Mouse (Mus musculus) stomach, embryonic 14.5 days (tissue): ENCODE results near the gene Apoh. TPM values are rescaled to one million over a fixed set of nuclear protein-coding genes. Genes with fewer than 3 reads are reported as not detected.

Experiments
- ATAC-seq: fragments of 200-750 bp; cut with Nextera tagmentation; 2 replicates; pipeline ENCODE4 v1.8.0; 2017; ENCODE audit warnings: low read depth, moderate TSS enrichment; ENCODE audit not compliant: insufficient number of reproducible peaks, insufficient read depth, low FRiP score
- H3K27ac ChIP-seq: fragments of 300-500 bp; sonication (generic); 2 replicates; pipeline ENCODE4 v1.5.1; 2014; ENCODE audit warnings: mild to moderate bottlenecking, low read length, moderate library complexity, mixed read lengths
- H3K27me3 ChIP-seq: fragments of 300-500 bp; sonication (generic); 2 replicates; pipeline ENCODE4 v1.6.1; 2014; ENCODE audit warnings: low read length, control low read depth, mixed read lengths; ENCODE audit not compliant: control insufficient read depth, insufficient read depth
- H3K36me3 ChIP-seq: fragments of 300-500 bp; sonication (generic); 2 replicates; pipeline ENCODE4 v1.6.1; 2014; ENCODE audit warnings: mild to moderate bottlenecking, control low read depth, low read length, moderate library complexity, mixed read lengths; ENCODE audit not compliant: control insufficient read depth, insufficient read depth
- H3K4me1 ChIP-seq: fragments of 300-500 bp; sonication (generic); 2 replicates; pipeline ENCODE4 v1.6.1; 2014; ENCODE audit warnings: low read length, control low read depth, mixed read lengths; ENCODE audit not compliant: control insufficient read depth, insufficient read depth
- H3K4me2 ChIP-seq: fragments of 300-500 bp; sonication (generic); replicated peaks from 2 replicates; pipeline ENCODE4 v1.6.1; 2014; ENCODE audit warnings: low read depth, low read length, control low read depth
- H3K4me3 ChIP-seq: fragments of 300-500 bp; sonication (generic); 2 replicates; pipeline ENCODE4 v1.5.1; 2014; ENCODE audit warnings: low read depth, low read length, control low read depth
- H3K9ac ChIP-seq: fragments of 300-500 bp; sonication (generic); replicated peaks from 2 replicates; pipeline ENCODE4 v1.6.1; 2014; ENCODE audit warnings: low read depth, mild to moderate bottlenecking, control low read depth, low read length, moderate library complexity, mixed read lengths
- H3K9me3 ChIP-seq: fragments of 300-500 bp; sonication (generic); 2 replicates; pipeline ENCODE4 v1.6.1; 2016; ENCODE audit warnings: low read depth, low read length, control low read depth; ENCODE audit not compliant: control insufficient read depth
- WGBS: fragments of 180-500 bp; shearing (Covaris S2); extraction: QIAGEN DNeasy Blood & Tissue Kit; methylation state at CpG from one replicate; pipeline ENCODE4 v1.1.7; 2014; 5-methylcytosine and 5-hydroxymethylcytosine counted together
- polyA plus RNA-seq: library from polyadenylated mRNA; unstranded; fragments of >200 nt; fragmentation: Nextera tagmentation; extraction: Ambion mirVana; gene quantifications from 2 replicates; pipeline ENCODE4 v1.2.1, GENCODE M21; 2014

Gene Apoh
- polyA plus RNA-seq, 1 experiment from 2014 or later: 0.69 TPM

GRCm38 (mm10) chr11:108301796-108302490, 41.2 kb upstream of the Apoh start:
- no peaks in the 10 kb centered on the region for H3K36me3 ChIP-seq
- WGBS: 72% methylated on average over 10 of the region's 10 CpGs
- no peak for ATAC-seq
- no peaks in the 10 kb centered on the region for H3K9me3 ChIP-seq
- H3K27ac ChIP-seq: no peak overlapping the region
- H3K9ac ChIP-seq: no peak overlapping the region
- no peak overlapping the region for H3K4me2 ChIP-seq
- H3K4me1 ChIP-seq: peaks cover 6% of the 10 kb centered on the region
- no peaks in the 10 kb centered on the region for H3K27me3 ChIP-seq
- no peak overlapping the region for H3K4me3 ChIP-seq

GRCm38 (mm10) chr11:108303787-108304186, 39.4 kb upstream of the Apoh start:
- no peak for ATAC-seq
- H3K9ac ChIP-seq: no peak overlapping the region
- no peak overlapping the region for H3K4me2 ChIP-seq
- no peaks in the 10 kb centered on the region for H3K9me3 ChIP-seq
- H3K27ac ChIP-seq: no peak overlapping the region
- no peaks in the 10 kb centered on the region for H3K27me3 ChIP-seq
- no peak overlapping the region for H3K4me3 ChIP-seq
- WGBS: 75% methylated on average over 4 of the region's 4 CpGs
- H3K36me3 ChIP-seq: no peaks in the 10 kb centered on the region
- peaks cover 6% of the 10 kb centered on the region for H3K4me1 ChIP-seq

DNA sequence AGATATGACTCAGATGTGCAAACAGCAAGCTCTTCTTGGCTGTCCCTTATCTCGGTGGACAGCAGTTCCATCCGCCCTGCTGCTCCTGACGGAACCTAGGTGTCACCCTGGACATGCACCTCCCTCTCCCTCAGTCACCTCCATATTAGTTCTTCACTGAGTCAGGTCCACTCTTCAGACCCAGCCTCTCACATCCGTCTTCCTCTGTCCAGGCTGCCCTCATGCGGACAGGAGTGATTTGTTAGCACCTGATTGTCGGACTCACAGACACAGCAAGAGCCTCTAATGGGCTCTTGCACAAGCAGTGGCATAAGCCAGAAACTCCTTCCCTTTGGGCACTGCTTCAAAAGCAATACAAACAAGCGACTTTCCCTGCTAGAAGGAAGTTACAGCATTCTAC, 35.9 kb upstream of the Apoh start:
- peaks cover 12% of the 10 kb centered on the region for H3K4me1 ChIP-seq
- ATAC-seq: no peak
- WGBS: 49% methylated on average over 7 of the region's 7 CpGs
- H3K4me3 ChIP-seq: no peak overlapping the region
- no peak overlapping the region for H3K9ac ChIP-seq
- no peaks in the 10 kb centered on the region for H3K9me3 ChIP-seq
- 0 out of 2 replicates have a peak overlapping the region, but pooled peaks have one; percentile 6 for H3K27ac ChIP-seq
- H3K4me2 ChIP-seq: no peak overlapping the region
- no peaks in the 10 kb centered on the region for H3K36me3 ChIP-seq
- H3K27me3 ChIP-seq: no peaks in the 10 kb centered on the region

- Histone ChIP-seq H3K9me3 (no peaks in the 10 kb centered on the region), H3K27me3 (no peaks in the 10 kb centered on the region), H3K27ac (no peak overlapping the region), H3K4me3 (no peak overlapping the region), H3K4me1 (peaks cover 20% of the 10 kb centered on the region), H3K9ac (no peak overlapping the region), H3K36me3 (no peaks in the 10 kb centered on the region), H3K4me2 (no peak overlapping the region)
- WGBS: 90% methylated on average over 5 of the region's 5 CpGs
- no peak for ATAC-seq
These were observed 34.9 kb upstream of the Apoh start for GRCm38 (mm10) chr11:108308253-108308652.

GRCm38 (mm10) chr11:108309791-108310190, 33.4 kb upstream of the Apoh start:
- Histone ChIP-seq H3K4me2 (no peak overlapping the region), H3K36me3 (no peaks in the 10 kb centered on the region), H3K9me3 (no peaks in the 10 kb centered on the region), H3K27me3 (no peaks in the 10 kb centered on the region), H3K4me1 (peaks cover 25% of the 10 kb centered on the region), H3K4me3 (no peak overlapping the region), H3K27ac (no peak overlapping the region), H3K9ac (no peak overlapping the region)
- 72% methylated on average over 5 of the region's 5 CpGs for WGBS
- ATAC-seq: no peak

- Histone ChIP-seq H3K9ac (no peak overlapping the region), H3K9me3 (no peaks in the 10 kb centered on the region), H3K4me3 (no peak overlapping the region), H3K36me3 (no peaks in the 10 kb centered on the region), H3K27me3 (no peaks in the 10 kb centered on the region), H3K27ac (no peak overlapping the region), H3K4me1 (peaks cover 25% of the 10 kb centered on the region), H3K4me2 (no peak overlapping the region)
- 54% methylated on average over 2 of the region's 2 CpGs for WGBS
- ATAC-seq: no peak; the same call in 1 of the 2 replicates
These were observed 31.2 kb upstream of the Apoh start for GRCm38 (mm10) chr11:108311912-108312311.

DNA sequence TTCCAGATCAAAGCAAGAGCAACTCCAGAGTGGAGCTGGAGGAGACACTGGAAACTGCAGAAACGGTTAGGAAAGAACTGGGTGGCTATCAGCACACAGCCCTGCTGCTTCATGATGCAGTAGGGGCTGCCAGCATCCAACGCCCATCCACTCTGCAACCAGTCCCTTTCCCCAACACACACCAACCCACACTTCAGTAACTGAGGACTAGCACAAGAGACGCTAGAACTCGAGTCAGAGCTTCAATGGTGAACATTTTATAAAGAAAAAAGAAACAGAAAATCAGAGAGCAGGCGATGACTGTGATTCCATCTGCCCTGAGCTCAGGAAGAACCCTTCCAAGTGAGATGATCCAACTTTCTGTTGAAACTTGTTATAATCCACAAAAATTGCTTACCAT, 30.6 kb upstream of the Apoh start:
- no peak overlapping the region for H3K4me2 ChIP-seq
- no peak for ATAC-seq
- no peak overlapping the region for H3K4me3 ChIP-seq
- no peak overlapping the region for H3K9ac ChIP-seq
- peaks cover 25% of the 10 kb centered on the region for H3K4me1 ChIP-seq
- peak overlapping the region; percentile 52; the same call in 1 of the 2 replicates for H3K27ac ChIP-seq
- H3K9me3 ChIP-seq: no peaks in the 10 kb centered on the region
- H3K27me3 ChIP-seq: no peaks in the 10 kb centered on the region
- WGBS: 67% methylated on average over 5 of the region's 5 CpGs
- H3K36me3 ChIP-seq: no peaks in the 10 kb centered on the region

GRCm38 (mm10) chr11:108315736-108316135, 27.4 kb upstream of the Apoh start:
- no peak overlapping the region for H3K4me2 ChIP-seq
- H3K27me3 ChIP-seq: no peaks in the 10 kb centered on the region
- H3K9me3 ChIP-seq: no peaks in the 10 kb centered on the region
- no peak overlapping the region for H3K27ac ChIP-seq
- no peak overlapping the region for H3K4me3 ChIP-seq
- peaks cover 25% of the 10 kb centered on the region for H3K4me1 ChIP-seq
- no peaks in the 10 kb centered on the region for H3K36me3 ChIP-seq
- 89% methylated on average over 7 of the region's 7 CpGs for WGBS
- ATAC-seq: no peak
- no peak overlapping the region for H3K9ac ChIP-seq

DNA sequence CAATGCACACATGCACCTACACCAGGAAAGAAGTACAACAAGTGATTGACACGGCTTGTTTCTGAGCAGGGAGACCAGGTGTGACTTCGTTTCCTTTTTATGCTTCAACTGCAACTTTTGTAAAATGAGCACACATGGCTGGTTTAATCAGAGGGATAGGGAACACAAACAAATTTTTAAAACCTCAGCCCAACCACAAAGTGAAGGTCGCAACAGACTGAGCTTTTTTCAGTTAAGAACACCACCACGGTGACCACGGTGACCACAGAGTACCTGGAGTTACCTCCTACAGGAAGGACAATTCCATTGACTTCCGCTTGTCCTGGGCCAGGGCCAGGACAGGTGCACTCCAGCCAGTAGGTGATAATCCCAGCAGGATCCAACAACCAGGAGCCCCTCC, 25.3 kb upstream of the Apoh start:
- Histone ChIP-seq H3K36me3 (no peaks in the 10 kb centered on the region), H3K9ac (no peak overlapping the region), H3K4me1 (peaks cover 7% of the 10 kb centered on the region), H3K4me2 (no peak overlapping the region), H3K27me3 (no peaks in the 10 kb centered on the region), H3K4me3 (no peak overlapping the region), H3K27ac (no peak overlapping the region), H3K9me3 (no peaks in the 10 kb centered on the region)
- no peak for ATAC-seq
- WGBS: 79% methylated on average over 6 of the region's 6 CpGs
